Comparison of ENCODE assay signal across 11 mouse cellular contexts in genomic region chr10:87862899-87863298, GRCm38 (mm10). TPM values are rescaled to one million over a fixed set of nuclear protein-coding genes. Genes with fewer than 3 reads are reported as not detected.
DNase-seq lines count a peak whose midpoint lies in the region; ATAC-seq lines count a peak whose summit lies in the region.
"Had no signal": no experiment of that assay in that cellular context is flagged by ENCODE, and none has a peak within 500 bp of the region (broad histone marks: within the 10 kb centered on the region; RNA-seq: fewer than 3 reads in every experiment).

No protein-coding gene starts in this region.

- DNase-seq in gastrocnemius, adult 18-20 months (ENCODE audit: low spot score) = peak; percentile 60
- no peak for DNase-seq in gastrocnemius, postnatal 4 days (ENCODE audit: low spot score in 2 of 2)
- DNase-seq in urinary bladder, postnatal 25 days (ENCODE audit: low spot score) = peak; percentile 24
- no peak for DNase-seq in urinary bladder, postnatal 10 days (ENCODE audit: low spot score)
- peak; percentile 79 to 81 for DNase-seq in heart, postnatal 10 days
- no peak for DNase-seq in thymus, postnatal 25 days
- DNase-seq in spleen, postnatal 36 days (ENCODE audit: low spot score in 2 of 2) = no peak
- DNase-seq: cerebellum, adult 18-20 months had no signal

- intact Hi-C loops in heart, postnatal 10 days (cut with DNase I) = loop anchor here (5.0 kb wide), 1 partner anchor 199 kb away; no protein-coding TSS in a partner anchor

- ATAC-seq in inflammation-experienced regulatory T-cells, adult 6 months = no peak
- ATAC-seq: forebrain, embryonic 15.5 days; hindbrain, postnatal 0 days had no signal

RNA-seq across cellular contexts. Expression of gene Igf1, which starts 4.8 kb away (rescaled TPM):
- total RNA-seq in gastrocnemius, adult 18-20 months (2021) = 1 to 10 TPM; 6.8 to 9.4 TPM
- 100 to 1,000 TPM; 178 TPM for total RNA-seq in gastrocnemius, postnatal 4 days (2021)
- total RNA-seq in heart, postnatal 10 days (2021) = 10 to 100 TPM; 42.5 to 57.0 TPM
- polyA plus RNA-seq in inflammation-experienced regulatory T-cells, adult 6 months (2017; shearing (Covaris generic)) = under 1 TPM in 2 of 3 experiments, not detected in 1; 0.24 to 0.45 TPM

Comparison
In these comparisons a context has a peak if more than half of its experiments do, and no peak if none do; other contexts are left out.
1. DNase-seq: peak in gastrocnemius, adult 18-20 months (single experiment), urinary bladder, postnatal 25 days (single experiment) and heart, postnatal 10 days (2 of 2); none in gastrocnemius, postnatal 4 days (0 of 2), urinary bladder, postnatal 10 days (single experiment), thymus, postnatal 25 days (single experiment) and spleen, postnatal 36 days (0 of 2).
2. RNA of gene Igf1, which starts 4.8 kb away (total RNA-seq): 178 TPM in gastrocnemius, postnatal 4 days and 42.5 to 57.0 TPM in heart, postnatal 10 days; 6.8 to 9.4 TPM in gastrocnemius, adult 18-20 months; every median in the first group is over 4 times any median in the second.